Mouse (Mus musculus) olfactory bulb, adult 2 months (tissue): ENCODE results near the gene Clca3a1.

Experiments used
- CTCF ChIP-seq: fragments of 200-500 bp; IDR thresholded peaks from 2 replicates; pipeline ENCODE4 v1.5.1; 2012; ENCODE audit warnings: low read depth, mild to moderate bottlenecking, low read length, moderate library complexity; ENCODE audit not compliant: insufficient read depth
- POLR2A ChIP-seq: fragments of 200-500 bp; IDR thresholded peaks from 2 replicates; pipeline ENCODE4 v1.6.1; 2012; ENCODE audit warnings: mild to moderate bottlenecking, low read depth, low read length, moderate library complexity; ENCODE audit not compliant: insufficient read depth

- TF ChIP-seq POLR2A (no peak), CTCF (no peak)
Measured at GRCm38 (mm10) chr3:144761454-144761853, 677 bp upstream of the Clca3a1 start.
